12 mouse cellular contexts compared by ENCODE assay signal in genomic region chr14:18106901-18107789, GRCm38 (mm10).
DNase-seq lines count a peak whose midpoint lies in the region.
"Had no signal": no experiment of that assay in that cellular context is flagged by ENCODE, and none has a peak within 500 bp of the region (broad histone marks: within the 10 kb centered on the region; RNA-seq: fewer than 3 reads in every experiment).

No protein-coding gene starts in this region.

- DNase-seq in brain, adult 2 months (ENCODE audit: low read depth, low spot score): peak; percentile 84
- peak; percentile 68 to 76 for DNase-seq in frontal cortex, adult 2 months (ENCODE audit: extremely low spot score in 1 of 2, low spot score in 1 of 2)
- DNase-seq in layer of hippocampus, postnatal 10 days (ENCODE audit: low spot score in 2 of 2): peak; percentile 5 to 18
- peak; percentile 68 for DNase-seq in right cerebral cortex, adult 18-20 months
- no peak for DNase-seq in urinary bladder, adult 18-20 months (ENCODE audit: low spot score in 2 of 2)
- no peak for DNase-seq in adrenal gland, postnatal 36 days
- DNase-seq in cerebellum, postnatal 14 days: no peak
- DNase-seq: cerebellum, adult 9-11 months; heart, adult 2 months; heart, postnatal 36 days; kidney, postnatal 25 days; thymus, postnatal 25 days had no signal

Comparison
In these comparisons a context has a peak if more than half of its experiments do, and no peak if none do; other contexts are left out.
1. DNase-seq: peak in brain, adult 2 months (single experiment), frontal cortex, adult 2 months (2 of 2), layer of hippocampus, postnatal 10 days (2 of 2) and right cerebral cortex, adult 18-20 months (single experiment); none in urinary bladder, adult 18-20 months (0 of 2), adrenal gland, postnatal 36 days (0 of 2) and cerebellum, postnatal 14 days (0 of 2).